Mouse (Mus musculus): ENCODE data around the gene Csf3.
"Not testable (repeated sequence)": the region's sequence is repeated elsewhere in the genome, so short reads cannot be mapped to it uniquely, and the experiment has no call there.

Gene Csf3

DNA sequence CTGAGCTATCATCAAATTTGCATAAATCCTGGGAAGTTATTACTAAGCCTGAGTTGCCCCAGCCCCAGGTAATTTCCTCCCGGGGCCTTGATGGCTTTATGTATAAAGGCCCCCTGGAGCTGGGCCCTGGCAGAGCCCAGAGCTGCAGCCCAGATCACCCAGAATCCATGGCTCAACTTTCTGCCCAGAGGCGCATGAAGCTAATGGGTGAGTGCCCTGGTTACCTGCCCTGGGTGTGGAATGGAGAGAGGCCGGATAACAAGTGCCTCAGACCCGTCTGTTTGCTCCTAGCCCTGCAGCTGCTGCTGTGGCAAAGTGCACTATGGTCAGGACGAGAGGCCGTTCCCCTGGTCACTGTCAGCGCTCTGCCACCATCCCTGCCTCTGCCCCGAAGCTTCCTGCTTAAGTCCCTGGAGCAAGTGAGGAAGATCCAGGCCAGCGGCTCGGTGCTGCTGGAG lies at the start of gene Csf3:
Csf3 (plus strand) TSS at position 51 of the 458 bp plus-strand sequence.
- DNase-seq (ENCODE audit: low spot score) = no peak

DNA sequence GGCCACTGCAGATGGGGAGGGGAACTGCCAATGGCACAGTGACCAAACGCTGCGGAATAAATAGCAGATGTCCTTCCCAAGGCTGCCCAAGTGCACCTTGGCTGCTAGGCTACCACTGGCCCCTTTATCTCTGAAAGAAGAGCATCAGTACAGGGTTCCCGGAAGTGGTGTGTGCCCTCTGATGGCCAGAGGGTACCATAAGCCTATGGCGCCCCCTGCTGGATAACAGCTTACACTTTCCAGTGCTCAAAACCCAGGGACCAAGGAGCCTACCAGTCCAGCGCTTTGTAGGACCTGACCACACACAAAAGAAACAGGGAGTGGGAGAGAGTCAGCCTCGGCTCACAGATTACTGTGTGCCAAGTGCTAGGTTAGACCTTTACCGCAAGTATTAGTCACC lies 46.0 kb upstream of the Csf3 start:
- DNase-seq (ENCODE audit: low spot score) = peak; percentile 51

DNA sequence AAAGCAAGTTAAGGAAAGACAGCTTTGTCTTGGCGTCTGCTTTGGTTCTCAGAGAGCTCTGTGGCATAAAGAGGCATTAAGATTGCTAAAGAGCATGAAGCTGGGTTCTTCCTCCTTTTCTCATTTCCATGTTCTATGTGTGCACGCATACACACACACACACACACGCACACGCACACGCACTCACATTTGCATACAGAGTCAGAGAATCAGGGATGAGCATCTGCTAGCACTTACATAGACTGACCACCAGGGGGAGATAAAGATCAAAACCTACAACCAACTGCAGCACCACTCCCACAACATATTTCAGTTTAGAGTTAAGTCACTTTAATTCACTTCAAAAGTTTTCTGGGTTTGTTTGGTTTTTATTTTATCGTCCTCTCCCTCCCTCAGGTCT lies 40.5 kb upstream of the Csf3 start:
- DNase-seq (ENCODE audit: low spot score) = no peak

- DNase-seq (ENCODE audit: low spot score) = no peak
Observed at GRCm38 (mm10) chr11:98664091-98664490, 37.0 kb upstream of the Csf3 start, which contains the start of gene Gsdma. TSS of gene Gsdma (plus strand) at chr11:98664351.

DNA sequence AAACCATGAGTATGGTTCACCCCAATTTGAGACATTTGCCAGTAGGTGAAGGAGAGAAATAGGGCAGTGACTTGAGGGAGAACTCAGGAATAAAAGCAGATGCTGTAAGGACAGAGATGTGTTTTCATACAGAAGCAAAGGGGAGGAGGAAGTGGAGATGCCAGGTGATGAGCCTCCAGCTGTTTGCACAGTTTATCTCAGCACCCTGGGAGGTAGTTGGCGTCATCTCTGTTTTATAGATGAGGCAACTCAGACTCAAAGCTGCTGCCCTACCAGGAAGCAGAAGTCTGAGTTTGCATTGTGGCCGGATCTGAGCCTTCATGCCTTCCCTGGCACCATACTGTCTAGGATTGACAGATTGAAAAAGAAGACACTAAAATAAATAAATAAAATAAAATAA lies 32.1 kb upstream of the Csf3 start:
- no peak for DNase-seq (ENCODE audit: low spot score)

- no peak for DNase-seq (ENCODE audit: low spot score)
Observed at GRCm38 (mm10) chr11:98671284-98671815, 29.7 kb upstream of the Csf3 start.

GRCm38 (mm10) chr11:98671857-98672256 lies 29.2 kb upstream of the Csf3 start:
- DNase-seq (ENCODE audit: low spot score) = no peak

DNA sequence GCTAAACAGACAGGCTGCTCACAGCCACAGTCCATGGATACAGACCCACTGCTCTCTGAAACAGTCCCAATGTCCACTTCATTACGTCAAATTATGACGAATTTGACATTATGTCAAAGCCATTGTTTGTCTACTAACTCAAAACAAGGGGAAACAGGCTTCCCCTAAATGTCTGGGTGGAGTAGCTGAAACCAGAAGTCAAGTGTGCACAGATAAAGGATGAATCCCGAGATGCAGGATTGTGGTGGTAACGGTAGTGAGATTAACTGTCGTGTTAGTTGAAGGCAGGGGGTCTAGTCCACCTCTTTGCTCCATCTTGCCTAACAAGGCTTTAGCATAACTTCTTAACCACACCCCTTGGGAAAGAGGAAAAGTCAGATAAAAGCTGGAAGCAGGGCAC lies 28.6 kb upstream of the Csf3 start:
- DNase-seq (ENCODE audit: low spot score) = no peak

- DNase-seq (ENCODE audit: low spot score) = peak; percentile 67
Observed at GRCm38 (mm10) chr11:98673136-98673535, 27.9 kb upstream of the Csf3 start.

DNA sequence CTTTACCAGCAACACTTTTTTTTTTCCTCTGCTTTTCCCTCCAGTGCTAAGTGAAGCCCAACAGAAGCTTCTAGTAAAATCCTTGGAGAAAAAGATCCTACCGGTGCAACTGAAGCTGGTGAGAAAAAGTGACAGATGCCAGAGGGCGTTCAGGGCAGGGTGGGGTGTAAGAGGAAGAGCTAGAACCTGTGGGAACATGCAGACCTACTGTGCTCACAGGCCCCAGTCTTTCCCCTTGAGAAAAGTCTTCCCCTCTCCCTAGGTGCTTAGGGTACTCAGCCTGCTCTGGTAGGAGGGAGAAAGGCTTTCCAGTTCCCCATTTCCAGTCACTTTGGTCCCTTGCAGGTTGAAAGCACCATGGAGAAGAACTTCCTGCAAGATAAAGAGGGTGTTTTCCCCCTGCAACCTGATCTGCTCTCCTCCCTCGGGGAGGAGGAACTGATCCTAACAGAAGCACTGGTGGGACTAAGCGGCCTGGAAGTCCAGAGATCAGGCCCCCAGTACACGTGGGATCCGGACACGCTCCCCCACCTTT lies 25.2 kb upstream of the Csf3 start:
- DNase-seq (ENCODE audit: low spot score) = no peak

- no peak for DNase-seq (ENCODE audit: low spot score)
Observed at GRCm38 (mm10) chr11:98680023-98680422, 21.0 kb upstream of the Csf3 start.

DNA sequence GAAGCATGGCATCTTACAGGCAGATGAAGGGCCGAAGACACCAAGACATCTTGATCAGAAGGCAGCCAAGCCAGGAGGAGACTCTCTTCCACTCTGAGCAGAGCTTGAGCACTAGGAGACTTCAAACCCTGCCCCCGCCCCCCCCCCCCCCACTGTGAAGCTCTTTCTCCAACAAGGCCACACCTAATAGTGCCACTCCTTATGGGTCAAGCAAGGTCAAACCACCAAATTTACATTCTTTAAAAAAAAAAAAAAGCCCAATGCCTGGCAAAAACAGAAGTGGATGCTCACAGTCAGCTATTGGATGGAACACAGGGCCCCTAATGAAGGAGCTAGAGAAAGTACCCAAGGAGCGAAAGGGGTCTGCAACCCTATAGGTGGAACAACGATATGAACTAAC lies 20.5 kb upstream of the Csf3 start:
- not testable (repeated sequence) for DNase-seq (ENCODE audit: low spot score)

DNA sequence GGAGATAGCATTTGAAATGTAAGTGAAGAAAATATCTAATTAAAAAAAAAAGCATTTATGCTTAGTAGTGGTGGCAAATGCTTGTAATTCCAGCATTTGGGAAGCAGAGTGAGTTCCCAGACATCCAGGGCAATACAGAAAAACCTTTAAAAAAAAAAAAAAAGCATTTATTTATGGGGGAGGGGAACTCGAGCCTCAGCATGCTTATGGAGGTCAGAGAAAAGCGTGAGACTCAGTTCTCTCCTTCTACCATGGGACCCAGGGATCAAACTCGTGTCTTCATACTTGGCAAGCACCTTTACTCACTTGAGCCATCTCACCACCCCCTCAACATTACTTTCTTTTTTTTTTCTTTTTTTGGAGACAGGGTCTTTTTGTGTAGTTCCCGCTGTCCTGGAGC lies 19.9 kb upstream of the Csf3 start:
- no peak for DNase-seq (ENCODE audit: low spot score)

DNA sequence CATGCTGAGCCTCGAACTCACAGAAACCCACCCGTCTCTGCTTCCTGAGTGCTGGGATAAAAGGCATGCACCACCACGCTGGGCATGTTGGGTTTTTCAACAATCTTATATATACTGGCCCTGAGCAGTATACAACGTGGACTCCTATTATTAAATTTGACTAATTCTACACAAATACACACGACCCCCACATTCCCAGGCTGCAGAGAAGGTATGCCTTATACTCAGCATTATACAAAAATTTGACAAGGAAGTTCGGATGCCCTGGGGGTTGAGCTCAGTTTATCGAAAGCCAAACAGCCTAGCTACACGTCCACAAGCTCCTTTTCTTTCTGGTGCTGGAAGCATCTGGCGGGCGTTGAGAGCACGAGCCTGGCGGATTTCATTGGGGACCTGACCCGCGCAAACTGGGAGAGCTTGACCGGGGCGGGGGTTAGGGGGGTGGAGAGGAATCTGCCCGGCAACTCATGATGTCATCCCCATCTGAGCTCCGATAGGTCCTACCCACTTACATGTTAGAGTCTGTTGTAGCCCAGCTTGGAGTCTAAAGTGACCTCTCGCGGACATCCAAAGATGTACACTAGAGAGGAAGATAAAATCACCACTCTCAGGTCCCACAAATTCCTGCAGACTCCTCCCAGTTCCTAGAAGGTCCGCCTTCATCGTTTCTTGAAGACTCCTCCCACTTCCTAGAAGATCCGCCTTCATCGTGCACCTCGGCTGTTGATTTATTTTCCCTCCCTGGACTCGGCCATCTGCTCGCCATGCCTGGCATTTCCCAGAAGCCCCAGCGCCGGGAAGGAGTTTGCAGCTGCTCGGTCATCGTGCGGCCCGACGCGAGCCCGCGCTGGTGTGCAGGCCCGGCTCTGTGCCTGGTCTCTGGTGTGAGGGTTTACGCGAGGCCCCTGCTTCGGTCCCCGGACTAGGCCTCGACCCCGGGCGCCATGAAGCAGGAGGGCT lies 19.0 kb upstream of the Csf3 start, which contains the start of gene Psmd3:
Psmd3 (plus strand) TSS at position 769 of the 960 bp plus-strand sequence.
- peak; percentile 97 for DNase-seq (ENCODE audit: low spot score)

DNA sequence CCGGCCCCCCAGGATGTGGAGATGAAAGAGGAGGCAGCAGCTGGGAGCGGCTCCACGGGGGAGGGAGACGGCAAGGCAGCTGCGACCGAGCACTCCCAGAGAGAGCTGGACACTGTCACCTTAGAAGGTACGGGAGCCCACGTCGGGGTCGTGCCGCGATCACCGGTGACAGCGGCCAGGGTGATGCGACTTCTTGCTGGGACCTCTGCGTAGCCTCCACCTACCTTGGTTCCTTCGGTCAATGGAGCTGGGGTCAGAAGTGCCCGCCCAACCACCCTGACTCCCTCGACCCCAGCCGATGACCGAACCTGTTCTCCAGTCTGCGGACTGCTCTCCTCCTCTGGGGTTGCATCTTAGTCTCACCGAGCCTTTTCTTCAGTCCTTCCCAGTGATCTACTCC lies 18.3 kb upstream of the Csf3 start:
- no peak for DNase-seq (ENCODE audit: low spot score)

DNA sequence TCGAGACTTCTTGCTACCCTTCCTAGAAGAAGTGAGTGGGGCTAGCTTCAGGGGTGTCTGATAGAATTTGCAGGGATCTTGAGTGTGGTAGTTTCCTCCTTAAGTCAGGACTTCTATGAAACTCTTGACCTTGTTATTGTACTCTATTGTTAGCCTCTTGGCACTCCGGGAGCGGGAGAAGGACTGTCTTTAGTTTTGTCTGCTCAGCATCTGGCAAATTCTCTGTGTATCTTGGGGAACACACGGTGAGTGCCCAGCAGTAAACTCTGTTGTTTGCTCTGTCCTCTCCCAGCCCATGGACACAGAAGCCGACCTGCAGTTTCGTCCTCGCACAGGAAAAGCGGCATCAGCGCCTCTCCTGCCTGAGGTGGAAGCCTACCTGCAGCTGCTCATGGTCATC lies 15.4 kb upstream of the Csf3 start:
- DNase-seq (ENCODE audit: low spot score) = no peak

GRCm38 (mm10) chr11:98686976-98687375 lies 14.1 kb upstream of the Csf3 start:
- DNase-seq (ENCODE audit: low spot score) = no peak

DNA sequence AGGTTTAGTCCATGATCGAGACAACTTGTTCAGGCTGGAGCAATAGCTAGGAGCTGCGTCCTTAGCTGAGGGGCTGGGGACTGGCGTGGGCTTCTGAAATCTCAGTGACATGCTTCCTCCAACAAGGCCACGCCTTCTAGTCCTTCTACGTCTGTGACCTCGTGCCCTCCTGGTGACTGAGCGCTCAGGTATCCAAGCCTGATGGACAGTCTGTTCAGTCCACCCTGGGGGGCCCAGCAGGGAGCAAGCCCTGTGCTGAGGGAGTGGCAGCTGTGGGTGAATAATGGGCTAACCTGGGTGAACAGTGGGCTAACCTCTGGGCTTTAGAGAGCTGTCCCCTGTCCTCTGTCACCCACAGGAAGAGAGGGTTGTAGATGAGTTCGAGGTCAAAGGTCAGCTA lies 13.1 kb upstream of the Csf3 start:
- DNase-seq (ENCODE audit: low spot score) = no peak

- no peak for DNase-seq (ENCODE audit: low spot score)
Observed at GRCm38 (mm10) chr11:98693201-98693600, 7.9 kb upstream of the Csf3 start.

DNA sequence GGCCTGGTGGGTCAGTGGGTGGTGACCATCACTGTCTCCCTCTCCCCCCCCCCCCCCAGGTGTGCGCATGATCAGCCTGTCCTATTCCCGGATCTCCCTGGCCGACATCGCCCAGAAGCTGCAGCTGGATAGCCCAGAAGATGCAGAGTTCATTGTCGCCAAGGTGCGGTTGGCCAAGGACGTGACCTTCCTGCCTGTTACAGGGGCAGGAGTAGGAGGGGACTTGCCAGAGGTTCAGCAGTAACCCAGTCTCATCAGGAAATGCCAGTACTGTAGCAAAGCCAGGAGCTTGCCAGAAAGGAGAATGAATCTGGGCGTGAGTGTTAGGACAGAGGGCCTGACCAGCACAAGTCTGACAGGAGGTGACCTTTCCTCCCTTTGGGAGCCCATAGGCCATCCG lies 7.3 kb upstream of the Csf3 start:
- no peak for DNase-seq (ENCODE audit: low spot score)

GRCm38 (mm10) chr11:98694301-98694700 lies 6.8 kb upstream of the Csf3 start:
- no peak for DNase-seq (ENCODE audit: low spot score)

DNA sequence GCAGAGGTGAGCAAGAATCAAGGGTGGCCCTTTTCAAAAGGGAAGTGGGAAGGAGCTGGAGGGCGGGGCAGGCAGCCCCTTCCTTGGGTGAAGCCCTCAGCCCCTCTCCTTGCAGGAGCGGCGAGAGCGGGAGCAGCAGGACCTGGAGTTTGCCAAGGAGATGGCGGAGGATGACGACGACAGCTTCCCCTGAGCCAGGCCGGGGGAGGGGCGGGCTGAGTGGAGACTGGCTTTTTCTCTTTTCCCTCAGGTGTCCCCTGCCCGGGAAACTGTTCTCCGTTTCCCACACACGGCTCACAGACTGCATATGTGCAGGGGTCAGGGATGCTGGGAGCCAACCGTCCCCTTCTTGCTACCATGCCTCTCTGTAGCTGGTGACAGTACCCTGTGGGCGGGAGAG lies 5.7 kb upstream of the Csf3 start:
- DNase-seq (ENCODE audit: low spot score) = no peak

Measured in ovary, postnatal 36 days (tissue).